Mouse (Mus musculus): ENCODE measurements around the gene Casp9. TPM values are rescaled to one million over a fixed set of nuclear protein-coding genes. Genes with fewer than 3 reads are reported as not detected.
A peak's percentile ranks its signal among the peaks of the same experiment; 100 is the strongest.

The Casp9 gene
- total RNA-seq, 1 experiment from 2014 or later = 15.3 TPM

DNA sequence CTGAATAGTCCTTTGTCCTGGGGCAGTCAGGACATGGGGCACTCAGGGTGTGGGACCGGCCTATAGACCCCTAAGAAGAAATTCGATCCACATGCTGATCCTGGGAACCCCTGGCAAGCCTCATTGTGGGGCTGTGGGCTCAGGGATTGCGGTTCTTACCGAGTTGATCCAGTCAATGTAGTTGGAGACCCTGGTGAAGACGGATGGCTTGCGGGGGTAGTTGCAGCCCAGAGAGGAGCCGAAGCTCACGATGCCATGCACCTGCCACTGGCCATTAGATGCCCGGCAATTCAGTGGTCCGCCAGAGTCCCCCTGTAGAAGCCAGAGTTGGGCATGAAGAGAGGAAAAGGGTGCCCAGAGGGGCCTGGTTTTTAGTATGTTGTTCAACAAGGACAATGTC is 24.3 kb downstream of the Casp9 start:
- DNase-seq = no peak

DNA sequence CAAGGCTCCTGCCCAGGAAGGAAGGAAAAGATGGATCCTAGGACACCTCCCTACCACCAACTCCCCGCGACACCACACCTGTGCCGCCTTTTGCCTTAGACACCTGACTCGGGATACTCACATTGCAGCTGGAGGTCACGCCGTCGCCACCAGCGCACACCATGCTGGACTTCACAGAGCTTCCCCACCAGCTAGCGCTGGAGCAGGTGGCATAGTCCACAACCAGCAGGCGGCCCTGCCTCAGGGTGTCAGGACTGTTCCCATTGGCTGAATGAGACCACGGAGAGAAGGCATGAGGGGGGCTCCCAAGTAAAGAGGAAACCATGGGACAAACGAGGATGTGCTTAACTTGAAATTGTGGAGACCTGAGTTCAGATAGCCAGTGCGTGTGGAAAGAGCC is 25.4 kb downstream of the Casp9 start:
- no peak for DNase-seq

DNA sequence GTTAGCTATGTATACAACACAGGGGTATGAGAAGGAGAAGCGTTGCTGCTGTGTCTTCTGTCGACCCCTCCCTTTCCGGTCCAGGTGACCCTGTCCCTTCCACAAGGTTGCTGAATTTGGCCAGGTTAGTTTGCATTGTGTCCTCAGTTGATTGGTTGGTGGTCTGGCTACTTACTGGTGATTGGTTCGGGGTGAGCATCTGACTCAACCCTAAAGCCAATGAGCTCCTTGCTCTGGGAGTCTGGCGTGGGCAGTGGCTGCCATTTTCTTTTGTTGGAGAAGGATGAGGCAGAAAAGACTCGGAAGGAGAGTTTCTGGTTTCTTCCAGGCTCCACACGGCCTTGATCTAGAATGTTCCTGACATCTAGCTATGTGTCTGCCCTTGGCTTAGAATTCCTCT is 25.9 kb downstream of the Casp9 start:
- DNase-seq = no peak

DNA sequence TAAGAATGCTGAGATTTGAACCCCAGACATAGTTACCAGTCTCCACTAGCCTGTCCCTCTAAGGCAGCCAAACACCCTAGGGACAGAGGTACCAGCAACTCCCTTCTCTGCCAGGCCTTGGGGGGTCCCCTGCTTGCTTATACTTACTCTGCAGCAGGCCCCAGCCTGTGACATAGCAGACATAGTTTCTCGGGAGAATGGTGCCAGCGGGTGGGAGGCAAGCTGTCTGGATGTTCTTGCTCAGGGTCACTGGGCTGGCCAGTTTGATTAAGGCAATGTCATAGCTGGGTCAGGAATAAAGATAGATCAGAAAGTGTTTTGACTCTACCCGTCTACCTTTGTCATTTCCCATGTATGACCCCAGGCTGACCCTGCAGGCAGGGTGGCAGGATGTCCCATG is 27.8 kb downstream of the Casp9 start:
- peak; percentile 27 for DNase-seq

DNA sequence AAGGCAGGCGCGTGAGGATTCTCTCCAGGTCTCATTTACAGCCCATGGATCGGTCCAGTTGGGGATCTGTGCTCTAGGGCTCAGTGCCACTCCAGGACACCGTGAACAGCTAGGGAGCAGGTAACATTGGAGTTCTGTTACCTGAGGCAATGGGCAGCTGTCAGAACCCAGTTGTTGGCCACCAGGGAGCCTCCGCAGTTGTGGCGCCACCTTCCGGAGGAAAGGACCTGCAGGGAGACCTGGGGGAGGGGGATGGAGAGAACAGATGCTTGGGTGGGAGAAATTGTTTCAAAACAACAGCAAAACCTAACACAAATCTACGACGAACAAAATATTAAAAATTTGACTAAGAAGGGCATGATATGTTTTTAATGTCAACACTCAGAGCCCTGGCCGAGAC is 28.7 kb downstream of the Casp9 start:
- DNase-seq = peak; percentile 60

DNA sequence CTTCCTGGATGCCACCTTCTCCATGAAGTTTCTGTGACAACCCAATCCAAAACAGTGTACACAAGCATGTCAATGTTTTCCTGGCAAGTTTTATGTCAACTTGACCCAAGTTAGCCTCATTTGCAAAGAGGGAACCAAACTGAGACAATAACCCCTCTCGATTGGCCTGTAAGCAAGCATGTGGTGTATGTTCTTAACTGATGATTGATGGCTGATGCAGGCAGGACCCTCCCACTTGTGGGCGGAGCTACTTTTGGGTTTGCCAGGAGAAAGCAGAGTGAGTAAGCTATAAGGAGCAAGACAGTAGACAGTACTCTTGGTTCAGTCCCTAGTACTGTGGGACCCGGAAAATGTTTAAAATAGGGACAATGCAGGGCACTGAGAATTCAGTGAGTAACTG is 29.6 kb downstream of the Casp9 start:
- no peak for DNase-seq

DNA sequence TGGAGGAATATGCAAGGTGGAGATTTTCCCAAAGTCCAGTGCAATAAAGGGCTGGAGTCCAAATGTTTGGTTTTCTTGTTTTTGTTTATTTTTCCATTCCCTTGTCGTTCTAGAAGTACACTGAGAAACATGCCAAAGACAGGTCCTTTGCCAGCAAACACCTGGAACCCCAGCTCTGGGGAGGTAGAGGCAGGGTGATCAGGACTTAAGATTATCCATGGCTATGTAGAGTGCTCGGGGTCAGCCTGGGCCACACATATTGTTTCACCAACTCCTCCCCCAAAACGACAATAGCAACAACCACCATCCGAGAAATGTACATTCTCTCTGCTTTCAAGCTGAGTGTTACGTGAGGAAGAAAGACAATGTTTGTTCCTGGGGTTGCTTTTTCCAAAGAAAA is 32.6 kb downstream of the Casp9 start, which contains the start of gene Cela2a:
TSS of gene Cela2a (minus strand) at position 101 of the 400 bp plus-strand sequence.
- DNase-seq = no peak

DNA sequence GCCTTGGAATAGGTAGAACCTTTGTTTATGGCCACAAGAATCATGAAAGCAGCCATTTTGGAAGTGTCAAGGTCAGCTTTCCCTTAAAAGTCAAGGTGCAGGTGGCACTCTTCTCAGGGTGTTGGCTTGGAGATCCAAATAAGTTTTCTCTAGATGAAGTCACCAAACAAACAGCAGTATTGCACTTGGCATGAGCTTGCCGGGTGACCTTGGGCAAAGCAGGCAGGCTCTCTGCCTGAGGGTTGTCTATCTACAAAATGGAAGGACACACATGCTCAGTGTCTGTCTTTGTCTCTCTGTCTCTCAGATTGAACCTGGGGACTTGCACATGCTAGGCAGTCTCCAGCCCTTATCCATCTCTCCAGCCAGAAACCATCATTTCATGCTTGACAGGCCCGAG is 34.0 kb downstream of the Casp9 start:
- peak; percentile 57 for DNase-seq

DNA sequence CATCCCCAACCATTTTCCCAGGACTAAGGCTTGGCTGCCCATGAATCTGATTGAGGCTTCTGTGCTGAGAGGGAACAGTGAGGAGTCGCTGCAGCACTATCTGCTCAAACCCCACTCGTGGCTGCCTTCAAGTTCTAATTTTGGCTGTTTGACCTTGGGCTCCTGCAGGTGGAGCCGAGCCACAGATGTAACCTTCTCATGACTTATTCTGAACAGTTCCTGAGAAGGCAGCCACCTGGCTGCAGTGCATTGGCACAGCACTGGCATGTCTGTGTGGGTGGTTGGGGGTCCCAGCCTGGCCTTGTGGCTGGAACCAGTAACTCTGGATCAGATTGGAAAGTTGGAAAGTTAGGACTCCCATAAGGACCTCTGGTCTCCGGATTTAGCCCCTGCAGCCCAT is 34.8 kb downstream of the Casp9 start:
- no peak for DNase-seq

DNA sequence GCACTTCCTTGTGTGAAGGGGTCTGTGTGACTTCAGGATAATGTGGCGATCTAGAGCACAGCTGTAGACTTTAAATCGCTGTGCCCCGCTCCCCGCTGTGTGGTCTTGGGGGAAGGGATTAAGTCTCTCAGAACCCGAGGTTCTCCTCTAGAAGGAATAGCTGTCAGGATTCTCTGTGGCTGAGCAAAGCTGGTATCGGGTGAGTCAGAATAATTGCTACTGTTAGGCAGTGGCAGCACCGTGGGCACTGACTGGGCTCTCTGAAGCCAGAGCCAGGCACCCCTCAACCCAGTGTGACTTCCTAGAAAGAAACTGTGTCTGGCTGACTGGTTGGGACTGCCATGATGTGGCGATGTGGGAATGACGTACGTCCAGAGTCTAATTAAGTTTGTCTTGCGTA is 37.0 kb downstream of the Casp9 start:
- DNase-seq = no peak

DNA sequence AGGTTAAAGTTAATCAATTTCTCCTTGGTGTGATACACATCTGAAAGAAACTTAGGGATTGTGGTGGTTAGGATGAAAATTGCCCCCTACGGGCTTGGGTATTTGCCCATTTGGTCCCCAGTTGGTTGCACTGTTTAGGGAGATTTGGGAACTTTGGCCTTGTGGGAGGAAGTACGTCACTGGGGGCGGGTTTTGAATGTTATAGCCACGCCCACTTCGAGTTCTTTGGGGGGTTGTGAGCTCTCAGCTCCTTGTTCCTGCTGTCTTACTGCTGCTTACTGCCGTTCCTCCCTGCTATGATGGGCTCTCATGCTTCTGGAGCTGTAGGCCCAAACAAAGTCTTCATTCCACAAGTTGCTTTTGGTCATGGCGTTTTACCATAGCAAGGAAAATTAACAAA is 37.9 kb downstream of the Casp9 start:
- DNase-seq = no peak

DNA sequence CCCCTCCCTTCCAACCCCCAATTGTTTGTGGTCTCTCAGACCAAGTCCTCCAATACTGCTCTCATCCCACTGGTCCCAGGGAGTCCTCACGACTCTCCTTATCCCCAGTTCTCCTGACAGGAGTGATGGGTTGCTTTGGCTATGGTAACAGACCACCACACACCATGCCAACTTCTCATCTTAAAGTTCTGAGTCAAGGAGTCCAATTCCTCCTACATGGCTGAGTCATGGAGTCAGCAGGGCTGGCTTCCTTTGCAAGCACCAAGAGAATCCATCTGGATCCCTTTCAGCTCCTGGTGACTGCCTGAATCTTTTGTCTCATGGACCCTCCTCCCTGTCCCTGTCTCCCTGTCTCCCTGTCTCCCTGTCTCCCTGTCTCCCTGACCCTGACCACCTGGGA is 40.5 kb downstream of the Casp9 start:
- no peak for DNase-seq

DNA sequence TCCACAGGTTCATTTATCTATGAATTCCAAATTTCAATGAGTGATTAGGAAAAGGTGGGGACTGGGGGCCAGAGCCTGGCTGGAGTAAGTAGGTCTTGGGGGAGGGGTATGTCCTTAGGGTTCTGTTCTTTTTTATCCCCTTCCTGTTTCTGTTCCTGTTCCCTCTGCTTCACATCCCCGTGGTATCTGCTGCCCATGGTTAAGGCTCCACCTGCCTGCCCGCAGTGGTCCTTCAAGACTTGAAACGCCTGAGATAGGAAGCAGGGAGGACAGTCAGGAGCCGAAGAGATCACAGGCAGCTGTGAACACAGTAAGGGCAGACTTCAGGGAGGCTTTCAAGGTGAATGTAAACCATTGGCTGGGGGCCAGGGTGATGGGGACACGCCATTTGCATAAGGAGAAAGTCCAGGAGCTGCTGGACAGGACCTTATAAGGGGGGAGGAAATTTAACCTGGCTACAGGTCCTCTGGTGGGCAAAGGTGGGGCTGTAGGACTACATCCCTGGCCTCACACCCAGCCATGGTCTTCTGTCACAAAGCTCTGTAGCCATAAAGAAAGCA is 41.2 kb downstream of the Casp9 start:
- peak; percentile 24 for DNase-seq

DNA sequence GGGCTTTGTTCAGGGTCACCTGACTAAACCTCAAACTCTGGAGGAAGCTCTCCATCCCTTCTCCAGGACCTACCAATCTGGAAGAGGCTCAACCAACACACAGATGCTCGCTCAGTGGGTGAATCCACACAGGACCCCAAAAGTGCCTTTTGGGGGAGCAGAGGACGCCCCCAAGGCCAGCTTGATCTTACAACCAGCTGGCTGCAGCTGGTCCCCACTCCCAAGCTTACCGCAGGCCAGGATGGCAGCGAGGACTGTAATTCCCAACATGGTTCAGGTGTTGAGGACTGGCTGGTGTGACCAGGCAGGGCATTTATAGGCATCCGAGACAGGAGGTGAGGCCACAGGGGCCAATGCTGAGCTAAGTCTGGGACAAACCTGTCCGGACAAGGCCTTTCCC is 52.6 kb downstream of the Casp9 start, which contains the start of gene Ctrc:
TSS of gene Ctrc (minus strand) at position 361 of the 400 bp plus-strand sequence.
- DNase-seq = no peak

DNA sequence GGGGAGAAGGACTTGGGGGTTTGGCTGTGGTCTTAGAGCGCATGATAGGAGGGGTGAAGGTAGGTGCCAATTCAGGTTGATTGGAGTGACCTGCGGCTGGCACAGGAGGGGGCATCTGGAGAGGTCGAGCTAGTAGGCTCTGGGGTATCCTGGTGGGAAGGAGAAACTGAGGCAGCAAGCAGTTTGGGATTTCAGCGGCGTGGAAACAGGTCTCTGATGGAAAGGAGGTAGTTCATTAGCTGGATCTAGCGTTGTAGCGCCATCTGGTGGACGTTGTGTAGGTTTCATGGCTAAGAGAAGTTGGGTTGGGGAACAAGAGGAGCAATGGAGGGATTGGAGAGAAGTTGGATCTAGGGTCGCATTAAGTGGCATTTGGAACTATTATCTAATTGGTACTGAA is 60.0 kb downstream of the Casp9 start:
- peak; percentile 74 for DNase-seq

DNA sequence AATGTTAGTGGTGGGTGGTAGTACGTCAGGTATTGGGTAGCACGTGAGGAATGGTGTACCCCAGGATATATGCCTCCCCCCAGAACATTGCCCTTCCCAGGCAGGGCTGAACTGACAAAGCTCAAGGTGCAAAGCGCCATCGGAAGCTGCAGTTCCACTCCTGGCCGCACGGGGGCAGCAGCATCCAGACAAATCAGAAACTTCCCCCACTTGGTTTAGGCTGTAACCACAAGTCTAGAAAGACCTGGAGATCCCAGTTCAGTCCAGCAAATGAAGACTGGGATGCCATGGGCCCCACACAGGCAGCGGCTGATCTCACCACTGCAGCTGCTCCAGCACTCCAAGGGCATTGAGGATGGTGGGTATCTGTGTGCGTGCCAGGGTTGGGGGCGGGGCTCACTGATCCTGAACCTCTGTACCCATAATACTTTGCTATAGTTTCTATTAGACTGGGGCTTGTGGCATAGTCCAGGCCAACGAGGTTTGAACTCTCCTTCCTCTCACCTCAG is 64.1 kb downstream of the Casp9 start:
- DNase-seq = peak; percentile 86

DNA sequence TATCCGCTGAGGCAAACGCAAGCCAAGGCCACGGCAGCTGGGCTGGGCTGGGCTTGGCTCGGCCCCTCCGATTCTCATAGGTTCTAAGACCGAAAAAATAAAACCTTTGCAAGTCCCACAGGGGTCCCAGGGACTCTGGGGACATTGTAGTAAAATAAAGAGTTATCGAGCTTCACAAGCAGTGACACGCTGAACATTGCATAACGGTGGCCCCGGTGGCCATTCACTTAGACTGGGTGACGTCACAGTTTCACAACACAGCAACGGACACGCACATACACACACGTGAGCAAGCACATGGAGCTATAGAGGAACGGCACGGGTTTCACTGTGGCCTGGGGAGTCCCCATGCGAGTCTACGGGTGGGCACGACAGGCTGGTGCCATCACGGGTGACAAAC is 65.1 kb downstream of the Casp9 start:
- DNase-seq = peak; percentile 39

DNA sequence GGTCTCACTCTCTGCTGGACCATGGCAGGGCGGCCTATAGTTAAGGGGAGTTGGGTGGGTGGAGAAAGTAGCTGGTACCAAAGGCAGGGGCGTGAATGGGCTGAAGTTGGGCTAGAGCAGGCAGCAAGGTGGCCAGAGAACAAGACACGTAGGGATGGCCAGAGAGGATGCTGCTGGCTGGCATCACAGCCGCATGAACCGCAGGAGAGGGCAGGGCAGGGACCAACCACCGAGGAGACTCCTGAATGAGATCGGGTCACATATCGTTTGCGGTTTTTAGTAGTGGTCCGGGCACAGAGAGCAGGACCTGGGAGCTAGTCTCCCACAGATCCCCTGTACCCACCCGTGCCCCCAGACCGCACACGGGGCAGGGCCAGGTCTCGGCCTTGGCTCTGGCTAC is 65.9 kb downstream of the Casp9 start:
- DNase-seq = no peak

DNA sequence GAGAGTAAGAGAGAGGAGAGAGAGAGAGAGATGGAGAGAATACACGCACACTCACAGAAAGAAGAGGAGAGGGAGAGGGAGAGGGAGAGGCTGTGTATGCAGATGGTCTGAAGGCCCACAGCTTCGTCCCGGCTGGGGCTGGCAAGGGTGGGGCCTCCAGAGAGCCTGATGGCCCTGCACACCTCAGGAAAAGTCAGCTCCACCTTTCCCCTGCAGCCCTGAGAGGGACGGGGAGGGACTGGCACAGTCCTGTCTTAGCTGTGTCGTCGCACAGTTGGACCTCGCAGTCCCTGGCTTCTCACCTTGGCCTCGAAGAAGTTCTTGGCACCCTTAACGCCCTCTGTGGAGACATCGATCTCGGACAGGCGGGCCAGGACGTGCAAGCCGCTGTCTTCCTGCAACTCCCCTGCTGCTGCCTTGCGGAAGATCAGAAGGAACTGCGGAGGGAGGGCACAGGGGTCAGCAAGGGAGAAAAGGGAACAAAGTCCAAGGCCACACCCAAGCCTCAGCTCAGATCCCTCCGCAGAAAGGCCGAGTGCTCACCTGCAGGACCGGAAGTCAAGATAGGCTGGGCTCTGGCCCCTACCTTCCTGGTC is 66.9 kb downstream of the Casp9 start:
- DNase-seq = no peak

DNA sequence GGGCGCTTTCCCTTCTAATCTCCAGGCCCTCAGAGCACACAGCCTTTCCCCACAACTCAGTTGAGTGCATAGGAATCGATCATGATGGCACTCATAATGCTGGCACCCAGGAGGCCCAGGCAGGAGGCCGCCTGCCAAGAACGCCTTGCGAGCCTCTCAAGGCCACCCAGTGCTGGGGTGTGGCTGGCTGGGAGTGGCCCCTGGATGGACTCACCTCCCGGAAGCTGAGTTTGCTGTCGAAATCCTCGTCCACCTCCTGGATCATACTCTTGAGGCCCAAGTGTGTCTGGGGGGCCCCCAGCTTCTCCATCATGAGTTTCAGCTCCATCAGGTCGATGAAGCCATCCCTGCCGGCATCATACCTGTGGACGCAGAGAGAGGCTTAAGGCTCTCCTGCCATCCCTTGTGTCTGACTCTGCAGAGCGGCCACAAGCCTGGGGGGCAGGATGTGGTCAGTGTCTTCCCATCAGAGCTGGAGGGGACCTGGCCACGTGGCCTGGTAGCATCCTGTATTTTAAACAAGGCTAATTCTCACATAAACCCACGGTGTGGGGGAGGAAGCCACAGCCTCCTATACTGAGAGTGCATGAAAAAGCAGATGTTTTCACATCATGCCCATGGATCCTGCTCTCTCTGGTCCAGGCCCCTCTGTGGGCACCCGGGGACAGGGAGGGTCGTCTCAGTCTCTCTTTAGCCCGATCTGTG is 68.3 kb downstream of the Casp9 start:
- DNase-seq = no peak

DNA sequence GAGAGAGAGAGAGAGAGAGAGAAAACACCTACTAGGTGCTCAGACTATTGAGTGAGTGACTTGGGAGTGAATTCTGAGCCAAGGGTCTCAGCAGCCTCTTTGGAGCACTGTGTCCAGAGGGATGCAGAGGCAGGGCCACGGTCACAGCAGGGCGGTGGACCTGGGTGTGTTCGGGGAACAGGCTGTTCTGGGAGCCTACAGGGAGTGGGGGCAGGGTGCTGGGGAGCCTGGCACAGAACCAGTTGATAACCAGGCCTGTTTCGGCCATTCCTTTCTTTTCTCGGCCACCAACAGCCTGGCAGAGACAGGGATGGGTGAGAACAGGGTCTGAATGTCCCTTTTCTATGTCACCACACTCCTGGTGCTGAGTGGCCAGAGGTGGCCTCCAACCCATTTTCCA is 69.5 kb downstream of the Casp9 start:
- no peak for DNase-seq

DNA sequence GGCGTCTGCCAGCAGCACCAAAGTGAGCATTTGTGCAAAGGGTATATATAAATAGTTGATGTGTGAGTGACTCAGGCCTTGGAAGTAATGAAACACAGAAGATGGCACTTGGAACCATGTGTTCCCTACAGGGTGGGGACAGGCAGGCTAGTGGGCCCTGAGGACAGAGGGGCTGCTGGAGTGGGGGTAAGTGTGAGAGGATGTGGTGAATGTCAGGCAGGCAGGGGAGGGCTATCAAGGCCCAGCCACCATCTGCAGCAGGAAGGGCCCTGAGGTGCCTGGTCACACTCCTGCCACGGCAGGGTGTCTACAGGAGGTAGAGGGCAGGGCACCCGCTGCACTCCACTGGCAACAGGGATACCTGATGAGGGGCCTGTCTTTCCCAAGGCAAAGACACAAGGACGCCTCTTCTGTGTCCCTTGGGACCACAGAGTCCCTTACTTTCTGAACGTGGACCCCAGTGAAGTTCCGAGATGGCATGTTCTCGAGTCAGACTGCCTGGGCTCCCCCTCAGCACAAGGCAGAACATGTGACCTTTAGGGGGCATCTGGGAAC is 70.4 kb downstream of the Casp9 start:
- DNase-seq = no peak

DNA sequence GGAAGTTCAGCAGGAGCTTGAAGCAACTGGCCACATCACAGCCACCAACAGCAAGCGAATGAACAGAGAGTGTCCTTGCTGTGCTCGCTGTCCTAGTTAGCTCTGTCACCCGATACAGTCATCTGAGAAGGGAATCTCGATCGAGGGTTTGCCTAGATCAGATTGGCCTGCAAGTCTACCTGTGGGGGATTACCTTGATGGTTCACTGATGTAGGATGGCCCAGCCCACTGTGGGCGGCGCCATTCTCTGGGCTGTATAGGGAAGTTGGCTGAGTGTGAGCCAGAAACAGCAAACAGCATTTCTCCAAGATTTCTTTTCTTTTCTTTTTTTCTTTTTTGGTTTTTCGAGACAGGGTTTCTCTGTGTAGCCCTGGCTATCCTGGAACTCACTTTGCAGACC is 71.1 kb downstream of the Casp9 start:
- DNase-seq = no peak

All from adrenal gland, postnatal 14 days (tissue).